Mouse (Mus musculus) thymus, postnatal 25 days (tissue): ENCODE data around the gene Fcgrt.
"Not testable (repeated sequence)": the region's sequence is repeated elsewhere in the genome, so short reads cannot be mapped to it uniquely, and the experiment has no call there.

Experiments used
- DNase-seq: peaks from one replicate; pipeline ENCODE4 v3.0.0; 2022

Gene Fcgrt

GRCm38 (mm10) chr7:45106441-45106840 lies 2.8 kb upstream of the Fcgrt start:
- DNase-seq: no peak

GRCm38 (mm10) chr7:45105491-45105890 lies 1.8 kb upstream of the Fcgrt start:
- DNase-seq: no peak

GRCm38 (mm10) chr7:45104941-45105340 lies 1.3 kb upstream of the Fcgrt start:
- no peak for DNase-seq

- no peak for DNase-seq
Observed at GRCm38 (mm10) chr7:45102940-45103585, 588 bp downstream of the Fcgrt start.

- DNase-seq: no peak
Observed at GRCm38 (mm10) chr7:45102441-45102840, 1.2 kb downstream of the Fcgrt start.

- DNase-seq: no peak
Observed at GRCm38 (mm10) chr7:45100046-45100445, 3.6 kb downstream of the Fcgrt start.

- no peak for DNase-seq
Observed at GRCm38 (mm10) chr7:45098541-45099240, 5.0 kb downstream of the Fcgrt start.

- no peak for DNase-seq
Observed at GRCm38 (mm10) chr7:45097479-45097878, 6.2 kb downstream of the Fcgrt start.

- not testable (repeated sequence) for DNase-seq
Observed at GRCm38 (mm10) chr7:45095965-45096364, 7.7 kb downstream of the Fcgrt start.

- DNase-seq: no peak
Observed at GRCm38 (mm10) chr7:45095367-45095766, 8.3 kb downstream of the Fcgrt start.

- DNase-seq: no peak
Observed at GRCm38 (mm10) chr7:45094121-45094520, 9.5 kb downstream of the Fcgrt start.

- no peak for DNase-seq
Observed at GRCm38 (mm10) chr7:45093516-45093905, 10.1 kb downstream of the Fcgrt start.

GRCm38 (mm10) chr7:45092828-45093515 lies 10.7 kb downstream of the Fcgrt start:
- no peak for DNase-seq

- DNase-seq: no peak
Observed at GRCm38 (mm10) chr7:45092048-45092447, 11.6 kb downstream of the Fcgrt start, which contains the start of gene Rcn3. Rcn3 (minus strand) TSS chr7:45092221.

GRCm38 (mm10) chr7:45091001-45091990 lies 12.4 kb downstream of the Fcgrt start:
- no peak for DNase-seq

- DNase-seq: peak; percentile 40
Observed at GRCm38 (mm10) chr7:45090251-45090977, 13.2 kb downstream of the Fcgrt start.

GRCm38 (mm10) chr7:45088597-45088996 lies 15.1 kb downstream of the Fcgrt start:
- no peak for DNase-seq

GRCm38 (mm10) chr7:45086084-45086483 lies 17.6 kb downstream of the Fcgrt start:
- no peak for DNase-seq

- DNase-seq: peak; percentile 50
Observed at GRCm38 (mm10) chr7:45083300-45083890, 20.3 kb downstream of the Fcgrt start.

- peak; percentile 54 for DNase-seq
Observed at GRCm38 (mm10) chr7:45082401-45083299, 21.0 kb downstream of the Fcgrt start.
